Mouse (Mus musculus) CH12.LX (cell line): ENCODE results near the gene Prss32. TPM values are rescaled to one million over a fixed set of nuclear protein-coding genes. Genes with fewer than 3 reads are reported as not detected.

Experiments used
- DNase-seq: peaks from one replicate; pipeline ENCODE4 v3.0.0-alpha.2; 2013; ENCODE audit errors: extremely low read depth
- H3K27ac ChIP-seq: 2 replicates; pipeline ENCODE4 v1.5.1; 2012; ENCODE audit warnings: low read depth, mild to moderate bottlenecking, control low read depth, moderate library complexity; ENCODE audit not compliant: insufficient read depth
- H3K27me3 ChIP-seq: replicated peaks from 2 replicates; pipeline ENCODE3; 2012; ENCODE audit warnings: inconsistent platforms
- H3K36me3 ChIP-seq, 2 experiments: replicated peaks in 1 of 2; 2 replicates each; pipeline versions ENCODE3 to v1.6.1; 2012; ENCODE audit warnings: inconsistent platforms in 1 of 2, low read length in 1 of 2, mild to moderate bottlenecking in 1 of 2, mixed read lengths in 1 of 2, moderate library complexity in 1 of 2; ENCODE audit not compliant: control insufficient read depth in 1 of 2, insufficient read depth in 1 of 2
- H3K4me1 ChIP-seq, 2 experiments: 2 replicates each; pipeline ENCODE4 v1.6.1; 2012; ENCODE audit warnings: inconsistent platforms in 1 of 2, moderate library complexity in 1 of 2; ENCODE audit not compliant: insufficient read depth in 2 of 2, control insufficient read depth in 1 of 2
- H3K4me2 ChIP-seq: 2 replicates; pipeline ENCODE4 v1.6.1; 2012; ENCODE audit warnings: low read depth, mild to moderate bottlenecking, control low read depth; ENCODE audit not compliant: poor library complexity, insufficient read depth, severe bottlenecking
- H3K4me3 ChIP-seq, 3 experiments: fragments of 150-350 bp in 1 of 3; sonication (generic) in 1 of 3; replicated peaks in 1 of 3; 2 replicates each; pipeline versions ENCODE3 to v1.5.1; 2011 to 2012; ENCODE audit warnings: low read depth in 2 of 3, low read length in 2 of 3, mild to moderate bottlenecking in 2 of 3, moderate library complexity in 2 of 3, control low read depth in 1 of 3, improper control_type of control experiment in 1 of 3, inconsistent platforms in 1 of 3, mixed read lengths in 1 of 3; ENCODE audit not compliant: poor library complexity in 1 of 3
- H3K79me2 ChIP-seq: replicated peaks from 2 replicates; pipeline ENCODE4 v1.6.1; 2012; ENCODE audit warnings: mild to moderate bottlenecking, moderate library complexity; ENCODE audit not compliant: control insufficient read depth, poor library complexity, insufficient read depth, severe bottlenecking; ENCODE audit errors: extremely low read depth
- H3K9ac ChIP-seq: 2 replicates; pipeline ENCODE4 v1.6.1; 2012; ENCODE audit warnings: low read depth, mild to moderate bottlenecking, control low read depth, moderate library complexity; ENCODE audit not compliant: insufficient read depth
- H3K9me3 ChIP-seq: replicated peaks from 2 replicates; pipeline ENCODE3; 2012; ENCODE audit warnings: low read length, inconsistent platforms, mixed read lengths
- CHD2 ChIP-seq: IDR thresholded peaks from 2 replicates; pipeline ENCODE4 v1.6.1; 2011; ENCODE audit warnings: low read length, improper control_type of control experiment
- CTCF ChIP-seq, 2 experiments: IDR thresholded peaks in 1 of 2; conservative IDR thresholded peaks in 1 of 2; 2 replicates each; pipeline ENCODE4 v1.5.1; 2011 to 2012; ENCODE audit warnings: low read depth in 2 of 2, low read length in 2 of 2, improper control_type of control experiment in 1 of 2, inconsistent platforms in 1 of 2, mild to moderate bottlenecking in 1 of 2, moderate library complexity in 1 of 2
- ELF1 ChIP-seq: IDR thresholded peaks from 2 replicates; pipeline ENCODE4 v1.6.1; 2014; ENCODE audit warnings: low read depth, mild to moderate bottlenecking, inconsistent platforms, low read length, improper control_type of control experiment
- ETS1 ChIP-seq: conservative IDR thresholded peaks from 2 replicates; pipeline ENCODE4 v1.6.1; 2012; ENCODE audit warnings: low read depth, mild to moderate bottlenecking, inconsistent platforms, low read length, improper control_type of control experiment, moderate library complexity
- GABPA ChIP-seq: IDR thresholded peaks from 2 replicates; pipeline ENCODE4 v1.6.1; 2012; ENCODE audit warnings: low read depth, low read length, improper control_type of control experiment, inconsistent platforms; ENCODE audit not compliant: insufficient replicate concordance
- HCFC1 ChIP-seq: IDR thresholded peaks from 2 replicates; pipeline ENCODE4 v1.6.1; 2012; ENCODE audit warnings: low read depth, mild to moderate bottlenecking, inconsistent platforms, low read length, improper control_type of control experiment
- MAFK ChIP-seq: IDR thresholded peaks from 2 replicates; pipeline ENCODE4 v1.6.1; 2011; ENCODE audit warnings: low read length, improper control_type of control experiment; ENCODE audit not compliant: insufficient replicate concordance
- MAX ChIP-seq: IDR thresholded peaks from 2 replicates; pipeline ENCODE4 v1.6.1; 2011; ENCODE audit warnings: low read length, improper control_type of control experiment
- MEF2A ChIP-seq: IDR thresholded peaks from 2 replicates; pipeline ENCODE4 v1.6.1; 2014; ENCODE audit warnings: low read depth, mild to moderate bottlenecking, inconsistent platforms, low read length, improper control_type of control experiment, borderline replicate concordance
- MXI1 ChIP-seq: IDR thresholded peaks from 2 replicates; pipeline ENCODE4 v1.6.1; 2011; ENCODE audit warnings: mild to moderate bottlenecking, low read depth, low read length, improper control_type of control experiment
- NELFE ChIP-seq: IDR thresholded peaks from 2 replicates; pipeline ENCODE4 v1.6.1; 2011; ENCODE audit warnings: low read depth, low read length, improper control_type of control experiment
- PAX5 ChIP-seq: IDR thresholded peaks from 2 replicates; pipeline ENCODE4 v1.6.1; 2012; ENCODE audit warnings: low read length, inconsistent platforms, mixed read lengths
- POLR2A ChIP-seq: IDR thresholded peaks from 2 replicates; pipeline ENCODE4 v1.6.1; 2011; ENCODE audit warnings: low read depth, mild to moderate bottlenecking, improper control_type of control experiment, low read length
- RAD21 ChIP-seq: IDR thresholded peaks from 2 replicates; pipeline ENCODE4 v1.6.1; 2011; ENCODE audit warnings: low read depth, mild to moderate bottlenecking, low read length, improper control_type of control experiment, moderate library complexity
- SIN3A ChIP-seq: IDR thresholded peaks from 2 replicates; pipeline ENCODE4 v1.6.1; 2012; ENCODE audit warnings: low read length, improper control_type of control experiment, inconsistent platforms
- SMC3 ChIP-seq: IDR thresholded peaks from 2 replicates; pipeline ENCODE4 v1.6.1; 2011; ENCODE audit warnings: low read depth, low read length, improper control_type of control experiment
- TBP ChIP-seq: conservative IDR thresholded peaks from 2 replicates; pipeline ENCODE4 v1.6.1; 2011; ENCODE audit warnings: low read depth, low read length, improper control_type of control experiment
- TCF12 ChIP-seq: IDR thresholded peaks from 2 replicates; pipeline ENCODE4 v1.6.1; 2014; ENCODE audit warnings: low read depth, mild to moderate bottlenecking, inconsistent platforms, low read length, improper control_type of control experiment
- UBTF ChIP-seq: IDR thresholded peaks from 2 replicates; pipeline ENCODE4 v1.6.1; 2012; ENCODE audit warnings: low read depth, mild to moderate bottlenecking, inconsistent platforms, low read length, improper control_type of control experiment, moderate library complexity
- ZMIZ1 ChIP-seq: IDR thresholded peaks from 2 replicates; pipeline ENCODE4 v1.6.1; 2012; ENCODE audit warnings: low read depth, mild to moderate bottlenecking, inconsistent platforms, low read length, improper control_type of control experiment
- dilution Hi-C: fragments of 300-500 bp; cut with MboI; formaldehyde crosslinking; loops from 2 replicates; pipeline ENCODE4 v1.14.3; 2020; ENCODE audit warnings: low sequenced_read_pairs; ENCODE audit not compliant: extremely low pct_unique_long_range_greater_than_20kb, extremely low pct_ligation_motif_present
- in situ Hi-C: fragments of 300-500 bp; cut with MboI; formaldehyde crosslinking; loops from 3 replicates; pipeline ENCODE4 v1.14.3; 2019; ENCODE audit warnings: low sequenced_read_pairs, low pct_ligation_motif_present, low pct_unique_long_range_greater_than_20kb, mixed read lengths
- polyA plus RNA-seq: library from polyadenylated mRNA; unstranded; fragments of >175 nt; gene quantifications from 2 replicates; pipeline ENCODE4 v1.2.1, GENCODE M21; 2012; ENCODE audit warnings: low read depth; ENCODE audit not compliant: insufficient read length
- total RNA-seq, 2 experiments: library from RNA; depleted of rRNA; stranded (reverse); fragments of 300-350 nt in 1 of 2; fragments of >200 nt in 1 of 2; gene quantifications; 2 replicates each; pipeline ENCODE4 v1.2.3; 2012 to 2014

Gene Prss32
- total and polyA plus RNA-seq, 3 experiments = not detected

- Histone ChIP-seq H3K4me3 (no peak overlapping the region), H3K36me3 (no peaks in the 10 kb centered on the region), H3K4me2 (no peak overlapping the region), H3K4me1 (0 out of 4 replicates have a peak, but pooled peaks cover 0 to 3% of the 10 kb centered on the region in 2 experiments), H3K9ac (no peak overlapping the region), H3K27me3 (no peaks in the 10 kb centered on the region), H3K79me2 (no peaks in the 10 kb centered on the region), H3K27ac (no peak overlapping the region), H3K9me3 (peaks cover 3% of the 10 kb centered on the region)
- dilution Hi-C loops = no loop called here
- peak; percentile 61 for DNase-seq
- no peak for TF ChIP-seq MAX
- no peak for TF ChIP-seq UBTF
- peak; percentile 42 for TF ChIP-seq RAD21
- TF ChIP-seq ZMIZ1 = no peak
- TF ChIP-seq MAFK = no peak
- TF ChIP-seq SMC3 = peak; percentile 59
- TF ChIP-seq TCF12 = no peak
- TF ChIP-seq POLR2A = no peak
- TF ChIP-seq CTCF (conservative IDR thresholded peaks at IDR 0.05 in 1 of 2, IDR thresholded peaks at IDR 0.05 in 1 of 2; ENCODE audit: low read depth in 2 of 2, low read length in 2 of 2) = peak; percentile 64 to 66
- in situ Hi-C loops = no loop called here
Measured at GRCm38 (mm10) chr17:23850853-23851749, 7.4 kb downstream of the Prss32 start.

DNA sequence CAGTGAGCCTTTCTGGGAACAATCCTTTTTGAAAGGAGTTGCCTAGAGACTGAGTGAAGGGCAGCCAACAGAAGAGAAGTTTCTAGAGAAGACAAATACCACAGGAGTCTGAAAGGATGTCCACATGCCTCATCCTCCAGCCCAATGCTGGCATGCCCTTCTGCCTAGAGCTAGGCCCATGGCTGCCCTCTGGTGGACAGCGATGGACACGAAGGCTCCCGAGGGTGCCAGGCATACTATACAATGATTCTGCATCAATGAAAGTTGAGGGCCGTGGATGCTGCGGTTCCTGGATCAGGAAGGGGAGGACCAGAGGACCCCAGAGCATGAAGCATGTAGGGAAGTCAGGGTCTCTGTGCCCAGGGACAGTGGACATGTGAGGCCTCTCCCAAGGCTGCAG is 9.6 kb downstream of the Prss32 start:
- H3K4me1 ChIP-seq = 0 out of 4 replicates have a peak, but pooled peaks cover 0 to 3% of the 10 kb centered on the region in 2 experiments
- H3K27me3 ChIP-seq = peaks cover 1% of the 10 kb centered on the region
- no peak overlapping the region for H3K4me3 ChIP-seq
- dilution Hi-C loops = no loop called here
- peak; percentile 57 for DNase-seq
- H3K9ac ChIP-seq = no peak overlapping the region
- TF ChIP-seq MAFK = no peak
- TF ChIP-seq MAX = no peak
- no peak for TF ChIP-seq GABPA
- TF ChIP-seq SMC3 = peak; percentile 78
- no peak for TF ChIP-seq NELFE
- TF ChIP-seq SIN3A = no peak
- no peak for TF ChIP-seq PAX5
- no peak for TF ChIP-seq MXI1
- no peak for TF ChIP-seq MEF2A
- TF ChIP-seq TBP = no peak
- peak; percentile 57 for TF ChIP-seq RAD21
- no peak for TF ChIP-seq HCFC1
- no peak for TF ChIP-seq ELF1
- no peak for TF ChIP-seq ZMIZ1
- TF ChIP-seq ETS1 = no peak
- TF ChIP-seq CHD2 = no peak
- TF ChIP-seq CTCF (conservative IDR thresholded peaks at IDR 0.05 in 1 of 2, IDR thresholded peaks at IDR 0.05 in 1 of 2; ENCODE audit: low read depth in 2 of 2, low read length in 2 of 2) = peak; percentile 35 to 82
- H3K9me3 ChIP-seq = peaks cover 3% of the 10 kb centered on the region
- H3K36me3 ChIP-seq = no peaks in the 10 kb centered on the region
- H3K4me2 ChIP-seq = no peak overlapping the region
- in situ Hi-C loops = no loop called here
- H3K27ac ChIP-seq = no peak overlapping the region
- no peaks in the 10 kb centered on the region for H3K79me2 ChIP-seq
